11 mouse cellular contexts compared by ENCODE assay signal in genomic region chr19:18887646-18888407, GRCm38 (mm10).
DNase-seq lines count a peak whose midpoint lies in the region; ATAC-seq and TF ChIP-seq lines count a peak whose summit lies in the region.
"Had no signal": no experiment of that assay in that cellular context is flagged by ENCODE, and none has a peak within 500 bp of the region (broad histone marks: within the 10 kb centered on the region; RNA-seq: fewer than 3 reads in every experiment).

No protein-coding gene starts in this region.

- ATAC-seq in hindbrain, embryonic 12.5 days (ENCODE audit: low FRiP score) = no peak
- ATAC-seq in forebrain, postnatal 0 days = no peak
- ATAC-seq in midbrain, embryonic 15.5 days (replicated peaks) = no peak

- peaks cover 12% of the 10 kb centered on the region; the same call in 1 of the 2 replicates for H3K4me1 ChIP-seq in hindbrain, embryonic 12.5 days
- H3K4me1 ChIP-seq in hindbrain, embryonic 10.5 days (replicated peaks) = peaks cover 22% of the 10 kb centered on the region
- no peaks in the 10 kb centered on the region for H3K4me1 ChIP-seq in forebrain, postnatal 0 days (ENCODE audit: insufficient read depth)
- peaks cover 20% of the 10 kb centered on the region for H3K4me1 ChIP-seq in midbrain, embryonic 15.5 days
- H3K4me1 ChIP-seq: heart, embryonic 12.5 days had no signal

- no peak for TF ChIP-seq POLR2A in brain, embryonic 14.5 days (IDR thresholded peaks at IDR 0.05; ENCODE audit: borderline replicate concordance, extremely low read depth, insufficient read depth, insufficient read length, poor library complexity, severe bottlenecking)

- no peaks in the 10 kb centered on the region for H3K9me3 ChIP-seq in hindbrain, embryonic 12.5 days (replicated peaks)
- H3K9me3 ChIP-seq in hindbrain, embryonic 10.5 days = no peaks in the 10 kb centered on the region
- no peaks in the 10 kb centered on the region for H3K9me3 ChIP-seq in forebrain, postnatal 0 days (ENCODE audit: low read length)
- H3K9me3 ChIP-seq in midbrain, embryonic 15.5 days = no peaks in the 10 kb centered on the region
- H3K9me3 ChIP-seq: heart, embryonic 12.5 days had no signal

- peak overlapping the region; percentile 62; the same call in 1 of the 2 replicates for H3K27ac ChIP-seq in hindbrain, embryonic 12.5 days
- H3K27ac ChIP-seq in hindbrain, embryonic 10.5 days = no peak overlapping the region; the same call in 1 of the 2 replicates
- peak overlapping the region; percentile 57; the same call in 1 of the 2 replicates for H3K27ac ChIP-seq in forebrain, postnatal 0 days (ENCODE audit: low read depth, low read length)
- H3K27ac ChIP-seq in midbrain, embryonic 15.5 days = peak overlapping the region; percentile 72

- 46% methylated on average over 11 of the region's 11 CpGs for WGBS in hindbrain, embryonic 12.5 days
- 58% methylated on average over 11 of the region's 11 CpGs for WGBS in hindbrain, embryonic 10.5 days
- 17% methylated on average over 11 of the region's 11 CpGs for WGBS in forebrain, postnatal 0 days
- 21% methylated on average over 11 of the region's 11 CpGs for WGBS in midbrain, embryonic 15.5 days

- no peak overlapping the region for H3K4me2 ChIP-seq in hindbrain, embryonic 12.5 days (replicated peaks)
- H3K4me2 ChIP-seq in forebrain, postnatal 0 days (ENCODE audit: low read depth) = no peak overlapping the region
- H3K4me2 ChIP-seq in midbrain, embryonic 15.5 days = peak overlapping the region; percentile 45; the same call in 1 of the 2 replicates

- H3K27me3 ChIP-seq in hindbrain, embryonic 12.5 days = no peaks in the 10 kb centered on the region
- H3K27me3 ChIP-seq in hindbrain, embryonic 10.5 days (ENCODE audit: insufficient read depth, poor library complexity, severe bottlenecking) = no peaks in the 10 kb centered on the region
- no peaks in the 10 kb centered on the region for H3K27me3 ChIP-seq in forebrain, postnatal 0 days (ENCODE audit: insufficient read depth, low read length)
- H3K27me3 ChIP-seq in midbrain, embryonic 15.5 days (replicated peaks) = no peaks in the 10 kb centered on the region
- H3K27me3 ChIP-seq: heart, embryonic 12.5 days had no signal

- intact Hi-C loops in heart, postnatal 25 days (cut with DNase I) = no loop called here

- TF ChIP-seq CTCF in brain, embryonic 14.5 days (IDR thresholded peaks at IDR 0.05; ENCODE audit: borderline replicate concordance, extremely low read depth, insufficient read depth, insufficient read length) = no peak
- TF ChIP-seq CTCF in forebrain, postnatal 0 days (IDR thresholded peaks at IDR 0.05; ENCODE audit: low read depth) = no peak

- H3K36me3 ChIP-seq in hindbrain, embryonic 12.5 days = no peaks in the 10 kb centered on the region
- no peaks in the 10 kb centered on the region for H3K36me3 ChIP-seq in hindbrain, embryonic 10.5 days
- H3K36me3 ChIP-seq in forebrain, postnatal 0 days (ENCODE audit: insufficient read depth) = no peaks in the 10 kb centered on the region
- no peaks in the 10 kb centered on the region for H3K36me3 ChIP-seq in midbrain, embryonic 15.5 days (replicated peaks)
- H3K36me3 ChIP-seq: heart, embryonic 12.5 days had no signal

- H3K9ac ChIP-seq in hindbrain, embryonic 12.5 days = no peak overlapping the region
- H3K9ac ChIP-seq in forebrain, postnatal 0 days = no peak overlapping the region
- no peak overlapping the region for H3K9ac ChIP-seq in midbrain, embryonic 15.5 days

- no peak for DNase-seq in hindbrain, embryonic 10.5 days (ENCODE audit: low spot score)
- DNase-seq in brain, embryonic 14.5 days (ENCODE audit: low read depth) = peak; percentile 51
- no peak for DNase-seq in forebrain, postnatal 0 days
- no peak for DNase-seq in thymus, postnatal 25 days
- no peak for DNase-seq in B cell, adult 2 months
- DNase-seq in heart, postnatal 25 days (ENCODE audit: low spot score) = no peak
- DNase-seq: adrenal gland, postnatal 14 days had no signal

- H3K4me3 ChIP-seq in hindbrain, embryonic 12.5 days = no peak overlapping the region
- no peak overlapping the region for H3K4me3 ChIP-seq in hindbrain, embryonic 10.5 days
- H3K4me3 ChIP-seq in forebrain, postnatal 0 days (ENCODE audit: low read depth, low read length) = no peak overlapping the region
- no peak overlapping the region for H3K4me3 ChIP-seq in midbrain, embryonic 15.5 days
- H3K4me3 ChIP-seq: erythroblast, embryonic 14.5 days had no signal
